Mouse (Mus musculus): ENCODE measurements around the gene Cnksr3. TPM values are rescaled to one million over a fixed set of nuclear protein-coding genes. Genes with fewer than 3 reads are reported as not detected.

Gene Cnksr3
- polyA plus RNA-seq, 1 experiment from 2014 or later: 8.4 TPM

DNA sequence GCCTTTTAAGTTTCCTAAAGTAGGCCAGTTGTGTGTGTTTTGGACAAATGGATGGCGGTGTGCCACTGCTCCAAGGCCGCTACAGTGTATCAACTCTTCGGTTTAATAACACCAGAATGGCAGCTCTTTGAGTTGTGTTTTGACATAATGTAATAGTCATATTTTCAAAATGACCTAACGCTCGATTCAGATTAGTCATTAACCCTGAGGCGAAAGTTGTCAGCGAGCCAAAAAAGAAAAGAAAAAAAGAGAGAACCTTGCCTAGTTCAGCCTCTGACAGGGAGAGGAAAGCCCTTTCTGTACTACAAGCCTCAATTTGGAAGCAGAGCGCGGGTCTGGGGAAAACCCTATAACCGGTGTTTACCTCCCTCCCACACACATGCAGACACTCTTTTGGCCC lies 500 bp upstream of the Cnksr3 start:
- Histone ChIP-seq H3K27me3 (ENCODE audit: control insufficient read depth, insufficient read depth, low read length) (no peaks in the 10 kb centered on the region), H3K9me3 (replicated peaks; ENCODE audit: control insufficient read depth, low read length) (no peaks in the 10 kb centered on the region), H3K27ac (ENCODE audit: low read length) (peak overlapping the region; percentile 90), H3K4me2 (ENCODE audit: low read depth, low read length) (peak overlapping the region; percentile 81), H3K4me3 (ENCODE audit: low read length) (peak overlapping the region; percentile 78), H3K36me3 (ENCODE audit: control insufficient read depth, insufficient read depth) (no peaks in the 10 kb centered on the region), H3K9ac (ENCODE audit: low read length) (peak overlapping the region; percentile 76), H3K4me1 (ENCODE audit: control insufficient read depth, insufficient read depth, low read length) (peaks cover 30% of the 10 kb centered on the region)
- ATAC-seq (replicated peaks; ENCODE audit: extremely low read depth, insufficient read depth, low FRiP score): no peak; the same call in 1 of the 2 replicates
- 5% methylated on average over 10 of the region's 10 CpGs for WGBS

DNA sequence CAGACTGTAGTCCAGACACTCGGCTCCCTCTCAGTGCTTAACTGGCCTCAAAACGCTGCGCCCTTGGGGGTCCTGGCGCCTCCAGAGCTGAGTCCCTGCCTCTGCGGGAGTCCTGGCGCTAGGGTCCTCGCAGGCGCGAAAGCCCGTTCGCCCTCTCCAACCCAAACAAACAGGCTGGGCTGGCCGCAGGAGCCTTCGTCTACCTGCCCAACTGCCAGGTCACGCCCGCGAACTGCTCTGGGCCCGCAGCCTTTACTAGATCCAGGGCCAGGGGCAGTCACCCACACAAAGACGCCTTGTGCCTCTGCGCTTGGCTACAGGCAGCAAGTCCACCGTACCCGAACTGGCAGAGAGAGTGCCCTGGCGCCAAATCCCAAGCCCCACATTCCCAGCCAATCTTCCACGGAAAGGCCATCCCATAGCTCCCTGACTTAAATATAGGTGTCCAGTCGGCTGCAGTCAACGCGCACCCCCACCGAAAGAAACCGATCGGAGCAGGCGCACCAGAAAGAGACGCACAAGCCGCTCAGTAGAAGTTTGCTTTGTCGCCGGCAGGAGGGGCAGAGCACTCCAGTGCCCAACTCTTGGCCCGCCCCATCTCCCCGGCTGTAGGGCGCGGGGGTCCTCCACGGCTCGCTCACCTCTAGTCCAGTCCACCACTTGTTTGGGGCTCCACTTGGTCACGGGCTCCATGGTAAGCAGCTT lies 894 bp downstream of the Cnksr3 start:
- Histone ChIP-seq H3K4me2 (ENCODE audit: low read depth, low read length) (peak overlapping the region; percentile 81), H3K27me3 (ENCODE audit: control insufficient read depth, insufficient read depth, low read length) (no peaks in the 10 kb centered on the region), H3K9me3 (replicated peaks; ENCODE audit: control insufficient read depth, low read length) (no peaks in the 10 kb centered on the region), H3K36me3 (ENCODE audit: control insufficient read depth, insufficient read depth) (no peaks in the 10 kb centered on the region), H3K4me1 (ENCODE audit: control insufficient read depth, insufficient read depth, low read length) (peaks cover 30% of the 10 kb centered on the region), H3K9ac (ENCODE audit: low read length) (peak overlapping the region; percentile 76), H3K4me3 (ENCODE audit: low read length) (peak overlapping the region; percentile 78), H3K27ac (ENCODE audit: low read length) (peak overlapping the region; percentile 90)
- peak; percentile 89 for ATAC-seq (replicated peaks; ENCODE audit: extremely low read depth, insufficient read depth, low FRiP score)
- under 1% methylated on average over 41 of the region's 41 CpGs for WGBS

DNA sequence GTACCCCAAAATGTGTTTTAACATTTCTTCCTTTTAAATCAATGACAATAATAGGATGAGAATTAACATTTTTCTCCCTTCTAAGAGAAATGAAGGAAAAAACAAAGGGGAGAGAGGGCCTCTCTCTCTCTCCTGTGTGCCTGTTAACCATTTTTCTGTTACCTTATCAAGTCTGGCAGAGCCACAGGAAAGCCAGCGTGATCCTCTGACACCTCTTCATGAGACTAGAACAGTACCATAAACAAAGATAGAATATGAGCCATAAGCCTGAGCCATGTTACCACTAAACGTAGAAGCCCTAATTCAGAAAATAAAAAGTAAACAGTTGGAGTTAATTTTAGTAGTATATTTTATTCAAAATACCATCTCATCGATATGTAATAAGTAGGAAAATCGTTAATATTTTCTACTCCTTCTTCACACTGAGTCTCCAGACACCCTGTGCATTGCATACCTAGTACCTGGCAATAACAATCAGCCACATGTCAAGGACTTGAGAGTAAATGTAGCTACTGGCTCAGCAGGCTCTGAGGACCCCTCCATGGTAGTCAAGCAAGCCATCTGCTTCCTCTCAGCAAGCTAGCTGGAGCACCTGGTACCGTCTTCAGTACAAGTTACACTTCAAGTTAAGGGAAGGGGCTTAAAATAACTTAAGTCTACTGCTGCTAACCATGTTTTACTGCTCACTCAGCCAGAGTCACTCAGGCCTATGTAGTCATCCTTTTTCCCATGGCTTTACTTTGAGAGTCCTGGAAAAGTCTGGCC lies 2.2 kb downstream of the Cnksr3 start:
- Histone ChIP-seq H3K4me1 (ENCODE audit: control insufficient read depth, insufficient read depth, low read length) (peaks cover 30% of the 10 kb centered on the region), H3K27me3 (ENCODE audit: control insufficient read depth, insufficient read depth, low read length) (no peaks in the 10 kb centered on the region), H3K36me3 (ENCODE audit: control insufficient read depth, insufficient read depth) (no peaks in the 10 kb centered on the region), H3K4me2 (ENCODE audit: low read depth, low read length) (peak overlapping the region; percentile 81), H3K27ac (ENCODE audit: low read length) (no peak overlapping the region), H3K4me3 (ENCODE audit: low read length) (peak overlapping the region; percentile 78), H3K9me3 (replicated peaks; ENCODE audit: control insufficient read depth, low read length) (no peaks in the 10 kb centered on the region), H3K9ac (ENCODE audit: low read length) (peak overlapping the region; percentile 76)
- ATAC-seq (replicated peaks; ENCODE audit: extremely low read depth, insufficient read depth, low FRiP score): no peak
- WGBS: 58% methylated on average over 5 of the region's 5 CpGs

DNA sequence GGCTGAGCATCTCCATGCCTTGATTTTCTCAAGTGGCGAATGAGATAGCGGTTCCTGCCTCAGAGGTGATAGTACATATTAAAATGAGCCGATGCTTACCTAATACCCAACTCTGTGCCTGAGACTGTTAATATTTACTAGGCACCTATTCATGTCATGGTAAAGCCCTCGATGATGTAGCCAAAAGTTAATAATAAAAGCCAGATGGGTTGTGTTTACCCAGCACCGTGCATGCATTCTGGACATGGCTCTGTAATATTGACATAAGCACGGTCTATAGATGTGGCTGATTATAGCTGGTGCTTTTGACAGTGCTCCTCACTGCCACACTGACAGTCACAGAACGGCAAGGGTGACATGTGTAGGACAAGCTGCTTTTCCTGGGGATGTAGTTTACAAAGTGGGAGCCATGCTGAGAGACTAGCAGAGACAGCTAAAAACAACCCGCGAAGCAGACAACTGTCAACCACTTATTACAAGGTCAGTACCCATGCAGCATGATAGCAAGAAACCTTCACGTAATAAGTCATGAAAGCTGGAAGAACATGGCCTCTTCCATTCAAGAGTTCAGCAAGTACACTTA lies 3.1 kb downstream of the Cnksr3 start:
- Histone ChIP-seq H3K4me1 (ENCODE audit: control insufficient read depth, insufficient read depth, low read length) (peaks cover 30% of the 10 kb centered on the region), H3K36me3 (ENCODE audit: control insufficient read depth, insufficient read depth) (no peaks in the 10 kb centered on the region), H3K9ac (ENCODE audit: low read length) (no peak overlapping the region), H3K4me2 (ENCODE audit: low read depth, low read length) (0 out of 2 replicates have a peak overlapping the region, but pooled peaks have one; percentile 1), H3K9me3 (replicated peaks; ENCODE audit: control insufficient read depth, low read length) (no peaks in the 10 kb centered on the region), H3K27ac (ENCODE audit: low read length) (no peak overlapping the region; the same call in 1 of the 2 replicates), H3K4me3 (ENCODE audit: low read length) (no peak overlapping the region), H3K27me3 (ENCODE audit: control insufficient read depth, insufficient read depth, low read length) (no peaks in the 10 kb centered on the region)
- ATAC-seq (replicated peaks; ENCODE audit: extremely low read depth, insufficient read depth, low FRiP score): no peak
- 65% methylated on average over 10 of the region's 10 CpGs for WGBS

DNA sequence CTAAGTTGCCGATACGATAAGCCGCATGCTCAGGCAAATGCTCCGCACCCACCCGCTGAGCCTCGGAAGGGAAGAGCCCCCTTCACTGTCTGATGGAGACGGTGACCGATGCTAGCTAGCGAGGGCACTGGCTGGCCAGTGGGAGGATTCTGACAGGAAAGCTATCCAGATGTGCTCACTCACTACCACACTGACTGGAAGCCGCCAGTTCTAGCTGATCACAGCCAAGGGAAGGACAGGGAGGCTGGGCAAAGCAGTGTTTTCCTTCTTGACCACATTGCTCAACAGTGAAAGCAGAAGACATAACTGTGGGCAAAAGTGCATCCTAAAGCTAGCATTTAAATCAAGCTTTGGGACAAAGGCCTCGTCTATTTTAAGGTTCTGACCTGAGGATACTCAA lies 4.7 kb downstream of the Cnksr3 start:
- H3K4me1 ChIP-seq (ENCODE audit: control insufficient read depth, insufficient read depth, low read length): peaks cover 20% of the 10 kb centered on the region
- ATAC-seq (replicated peaks; ENCODE audit: extremely low read depth, insufficient read depth, low FRiP score): no peak
- no peaks in the 10 kb centered on the region for H3K27me3 ChIP-seq (ENCODE audit: control insufficient read depth, insufficient read depth, low read length)
- H3K9ac ChIP-seq (ENCODE audit: low read length): no peak overlapping the region
- WGBS: 49% methylated on average over 11 of the region's 11 CpGs
- H3K27ac ChIP-seq (ENCODE audit: low read length): no peak overlapping the region
- no peaks in the 10 kb centered on the region for H3K36me3 ChIP-seq (ENCODE audit: control insufficient read depth, insufficient read depth)
- no peak overlapping the region for H3K4me3 ChIP-seq (ENCODE audit: low read length)
- no peaks in the 10 kb centered on the region for H3K9me3 ChIP-seq (replicated peaks; ENCODE audit: control insufficient read depth, low read length)
- no peak overlapping the region for H3K4me2 ChIP-seq (ENCODE audit: low read depth, low read length)

DNA sequence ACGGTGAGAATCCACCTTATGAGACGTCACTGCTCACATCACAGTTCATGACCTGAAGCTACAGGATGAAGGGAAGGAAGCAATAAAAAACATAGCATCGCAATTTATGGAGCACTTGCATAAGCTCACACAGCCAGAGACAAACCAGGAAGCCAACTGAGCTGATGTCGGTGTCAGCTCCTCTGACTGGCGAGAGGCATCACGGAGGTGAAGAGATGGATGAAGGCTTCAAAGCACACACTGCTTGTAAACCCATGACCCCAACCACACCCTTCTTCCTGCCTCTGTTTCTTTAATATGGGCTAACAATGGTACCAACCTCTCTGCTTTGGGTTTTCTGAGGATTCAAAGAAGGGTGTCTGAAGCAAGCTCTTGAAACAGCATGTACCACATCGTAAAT lies 5.5 kb downstream of the Cnksr3 start:
- H3K27me3 ChIP-seq (ENCODE audit: control insufficient read depth, insufficient read depth, low read length): no peaks in the 10 kb centered on the region
- peaks cover 20% of the 10 kb centered on the region for H3K4me1 ChIP-seq (ENCODE audit: control insufficient read depth, insufficient read depth, low read length)
- H3K9ac ChIP-seq (ENCODE audit: low read length): no peak overlapping the region
- 77% methylated on average over 7 of the region's 7 CpGs for WGBS
- H3K4me3 ChIP-seq (ENCODE audit: low read length): no peak overlapping the region
- H3K4me2 ChIP-seq (ENCODE audit: low read depth, low read length): no peak overlapping the region
- H3K27ac ChIP-seq (ENCODE audit: low read length): no peak overlapping the region
- ATAC-seq (replicated peaks; ENCODE audit: extremely low read depth, insufficient read depth, low FRiP score): no peak
- no peaks in the 10 kb centered on the region for H3K36me3 ChIP-seq (ENCODE audit: control insufficient read depth, insufficient read depth)
- H3K9me3 ChIP-seq (replicated peaks; ENCODE audit: control insufficient read depth, low read length): no peaks in the 10 kb centered on the region

DNA sequence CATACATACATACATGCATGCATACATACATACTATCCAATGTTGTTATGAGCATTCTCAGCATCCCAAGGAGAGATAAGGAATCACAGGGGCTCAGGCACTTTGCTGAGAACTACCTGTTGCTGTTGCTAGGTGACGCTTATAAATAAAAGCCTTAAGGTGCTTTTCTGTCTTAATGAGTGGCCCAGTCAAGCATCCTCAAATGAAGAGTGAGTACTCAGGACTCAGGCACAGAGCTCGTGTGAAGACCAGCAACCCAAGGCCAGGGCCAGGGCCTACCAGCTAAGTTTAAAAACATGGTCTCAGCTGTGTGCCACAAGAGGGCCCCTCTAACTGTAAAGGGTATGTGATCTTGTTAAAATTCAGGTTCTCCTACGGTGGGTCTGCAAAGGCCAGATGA lies 6.5 kb downstream of the Cnksr3 start:
- peaks cover 20% of the 10 kb centered on the region for H3K4me1 ChIP-seq (ENCODE audit: control insufficient read depth, insufficient read depth, low read length)
- no peaks in the 10 kb centered on the region for H3K27me3 ChIP-seq (ENCODE audit: control insufficient read depth, insufficient read depth, low read length)
- no peaks in the 10 kb centered on the region for H3K9me3 ChIP-seq (replicated peaks; ENCODE audit: control insufficient read depth, low read length)
- WGBS: 82% methylated on average over 3 of the region's 3 CpGs
- ATAC-seq (replicated peaks; ENCODE audit: extremely low read depth, insufficient read depth, low FRiP score): no peak
- H3K27ac ChIP-seq (ENCODE audit: low read length): no peak overlapping the region
- no peak overlapping the region for H3K4me3 ChIP-seq (ENCODE audit: low read length)
- H3K4me2 ChIP-seq (ENCODE audit: low read depth, low read length): no peak overlapping the region
- H3K9ac ChIP-seq (ENCODE audit: low read length): no peak overlapping the region
- no peaks in the 10 kb centered on the region for H3K36me3 ChIP-seq (ENCODE audit: control insufficient read depth, insufficient read depth)

DNA sequence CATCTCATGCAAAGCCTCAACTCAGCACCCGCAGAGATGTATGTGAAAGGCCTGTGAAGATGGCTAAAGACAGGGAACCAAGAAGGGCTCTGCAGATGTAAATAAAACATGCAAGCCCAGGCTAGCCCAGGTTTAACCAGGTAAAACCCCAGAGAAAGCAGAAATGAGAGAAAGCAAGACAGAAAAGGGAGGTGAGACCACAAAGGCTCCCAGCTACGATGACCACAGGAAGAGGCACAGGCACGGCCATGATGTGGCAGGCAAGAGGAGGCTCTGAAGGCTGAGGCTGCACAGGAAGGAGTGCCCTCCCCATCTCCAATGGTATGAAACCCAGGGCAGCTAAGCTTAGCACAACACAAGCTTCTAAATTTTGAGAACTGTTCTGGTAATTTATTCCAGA lies 7.1 kb downstream of the Cnksr3 start:
- Histone ChIP-seq H3K4me2 (ENCODE audit: low read depth, low read length) (no peak overlapping the region), H3K9me3 (replicated peaks; ENCODE audit: control insufficient read depth, low read length) (no peaks in the 10 kb centered on the region), H3K4me3 (ENCODE audit: low read length) (no peak overlapping the region), H3K27ac (ENCODE audit: low read length) (no peak overlapping the region), H3K4me1 (ENCODE audit: control insufficient read depth, insufficient read depth, low read length) (peaks cover 15% of the 10 kb centered on the region), H3K9ac (ENCODE audit: low read length) (no peak overlapping the region), H3K36me3 (ENCODE audit: control insufficient read depth, insufficient read depth) (no peaks in the 10 kb centered on the region), H3K27me3 (ENCODE audit: control insufficient read depth, insufficient read depth, low read length) (no peaks in the 10 kb centered on the region)
- ATAC-seq (replicated peaks; ENCODE audit: extremely low read depth, insufficient read depth, low FRiP score): no peak
- 78% methylated on average over 3 of the region's 3 CpGs for WGBS

DNA sequence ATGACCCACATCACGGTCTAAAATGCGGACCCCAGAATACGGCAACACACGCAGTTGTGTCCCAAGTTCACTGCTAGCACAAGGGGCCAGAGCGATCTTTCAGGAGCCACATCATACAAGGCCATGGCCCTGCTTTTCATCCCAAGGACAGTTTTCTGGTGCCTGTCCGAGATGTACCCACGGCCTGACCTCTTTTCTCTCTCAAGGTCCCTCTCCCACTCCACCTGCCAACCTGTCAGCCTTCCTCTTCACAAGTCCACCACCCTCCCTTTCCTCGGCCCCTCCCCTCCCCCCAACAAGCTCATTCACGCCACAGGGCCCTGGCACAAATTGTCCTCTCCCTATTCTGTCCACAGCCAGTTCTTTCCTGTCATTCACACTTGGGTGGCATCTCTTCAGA lies 9.5 kb downstream of the Cnksr3 start:
- H3K36me3 ChIP-seq (ENCODE audit: control insufficient read depth, insufficient read depth): no peaks in the 10 kb centered on the region
- no peak overlapping the region for H3K9ac ChIP-seq (ENCODE audit: low read length)
- 88% methylated on average over 9 of the region's 9 CpGs for WGBS
- no peaks in the 10 kb centered on the region; the same call in 1 of the 2 replicates for H3K4me1 ChIP-seq (ENCODE audit: control insufficient read depth, insufficient read depth, low read length)
- no peaks in the 10 kb centered on the region for H3K27me3 ChIP-seq (ENCODE audit: control insufficient read depth, insufficient read depth, low read length)
- no peak overlapping the region for H3K4me2 ChIP-seq (ENCODE audit: low read depth, low read length)
- H3K27ac ChIP-seq (ENCODE audit: low read length): no peak overlapping the region
- no peaks in the 10 kb centered on the region for H3K9me3 ChIP-seq (replicated peaks; ENCODE audit: control insufficient read depth, low read length)
- no peak overlapping the region for H3K4me3 ChIP-seq (ENCODE audit: low read length)
- no peak for ATAC-seq (replicated peaks; ENCODE audit: extremely low read depth, insufficient read depth, low FRiP score)

Data from heart, embryonic 16.5 days (tissue).